Mouse (Mus musculus) limb, embryonic 11.5 days (tissue): ENCODE measurements around the gene Cyp26b1. TPM values are rescaled to one million over a fixed set of nuclear protein-coding genes. Genes with fewer than 3 reads are reported as not detected.

Experiments used
- ATAC-seq: fragments of 200-750 bp; cut with Nextera tagmentation; 2 replicates; pipeline ENCODE4 v1.8.0; 2017; ENCODE audit warnings: low read depth; ENCODE audit not compliant: insufficient number of reproducible peaks, low FRiP score, low TSS enrichment
- DNase-seq: peaks from one replicate; pipeline ENCODE4 v3.0.0-alpha.2; 2015; ENCODE audit warnings: low spot score
- H3K27ac ChIP-seq: fragments of 300-500 bp; sonication (generic); replicated peaks from 2 replicates; pipeline ENCODE4 v1.5.1; 2014; ENCODE audit warnings: low read depth, mild to moderate bottlenecking, low read length
- H3K27me3 ChIP-seq: fragments of 300-500 bp; sonication (generic); 2 replicates; pipeline ENCODE4 v1.6.1; 2014; ENCODE audit warnings: mild to moderate bottlenecking, low read length, mixed read lengths; ENCODE audit not compliant: control insufficient read depth, insufficient read depth
- H3K36me3 ChIP-seq: fragments of 300-500 bp; sonication (generic); 2 replicates; pipeline ENCODE4 v1.6.1; 2014; ENCODE audit warnings: mild to moderate bottlenecking, low read length, moderate library complexity, mixed read lengths; ENCODE audit not compliant: control insufficient read depth, insufficient read depth
- H3K4me1 ChIP-seq: fragments of 300-500 bp; sonication (generic); 2 replicates; pipeline ENCODE4 v1.6.1; 2014; ENCODE audit warnings: low read length, mixed read lengths; ENCODE audit not compliant: control insufficient read depth, insufficient read depth
- H3K4me2 ChIP-seq: fragments of 300-500 bp; sonication (generic); 2 replicates; pipeline ENCODE4 v1.6.1; 2014; ENCODE audit warnings: low read depth, mild to moderate bottlenecking, moderate library complexity; ENCODE audit not compliant: severe bottlenecking
- H3K4me3 ChIP-seq: fragments of 300-500 bp; sonication (generic); 2 replicates; pipeline ENCODE4 v1.5.1; 2014; ENCODE audit warnings: low read depth, low read length
- H3K9ac ChIP-seq: fragments of 300-500 bp; sonication (generic); 2 replicates; pipeline ENCODE4 v1.6.1; 2014; ENCODE audit warnings: mild to moderate bottlenecking, low read length
- H3K9me3 ChIP-seq: fragments of 300-500 bp; sonication (generic); 2 replicates; pipeline ENCODE4 v1.6.1; 2016; ENCODE audit warnings: low read length; ENCODE audit not compliant: control insufficient read depth
- WGBS: fragments of 180-500 bp; shearing (Covaris S2); extraction: QIAGEN DNeasy Blood & Tissue Kit; methylation state at CpG from one replicate; pipeline ENCODE4 v1.1.7; 2014; 5-methylcytosine and 5-hydroxymethylcytosine counted together
- polyA plus RNA-seq: library from polyadenylated mRNA; unstranded; fragments of >200 nt; fragmentation: Nextera tagmentation; extraction: Ambion mirVana; gene quantifications from 2 replicates; pipeline ENCODE4 v1.2.1, GENCODE M21; 2014

Gene Cyp26b1
- polyA plus RNA-seq, 1 experiment from 2014 or later, result 37.6 TPM

- peak; percentile 59 for DNase-seq
- Histone ChIP-seq H3K9ac (no peak overlapping the region), H3K36me3 (peaks cover 7% of the 10 kb centered on the region), H3K4me1 (peaks cover 39% of the 10 kb centered on the region), H3K27me3 (no peaks in the 10 kb centered on the region), H3K27ac (no peak overlapping the region), H3K9me3 (no peaks in the 10 kb centered on the region), H3K4me2 (no peak overlapping the region), H3K4me3 (no peak overlapping the region)
- ATAC-seq, result no peak
- WGBS, result 12% methylated on average over 5 of the region's 5 CpGs
Observed at GRCm38 (mm10) chr6:84578928-84579327, 14.8 kb downstream of the Cyp26b1 start.

DNA sequence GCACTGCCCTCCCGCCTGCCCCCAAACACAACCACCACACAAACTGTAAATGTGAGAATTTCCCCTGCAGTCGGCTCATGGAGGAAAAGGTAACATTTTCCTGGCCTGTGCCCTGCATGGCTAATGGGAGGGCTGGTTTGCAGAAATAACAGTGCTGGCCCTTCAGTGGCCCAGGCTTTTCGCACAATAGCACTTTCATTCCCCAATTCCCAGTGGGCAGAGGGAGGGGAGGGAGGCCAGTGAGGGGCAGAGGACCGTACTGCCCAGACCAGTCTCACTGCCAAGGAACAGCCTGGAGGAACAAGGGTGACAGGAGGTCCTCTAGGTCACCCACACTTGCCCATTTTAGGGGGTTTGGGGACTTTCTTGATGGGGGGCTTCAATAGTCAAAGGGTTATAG is 15.8 kb downstream of the Cyp26b1 start:
- no peak overlapping the region for H3K27ac ChIP-seq
- no peaks in the 10 kb centered on the region for H3K9me3 ChIP-seq
- DNase-seq, result no peak
- H3K4me2 ChIP-seq, result no peak overlapping the region
- no peaks in the 10 kb centered on the region for H3K27me3 ChIP-seq
- ATAC-seq, result no peak
- H3K36me3 ChIP-seq, result peaks cover 7% of the 10 kb centered on the region
- H3K4me3 ChIP-seq, result no peak overlapping the region
- 56% methylated on average over 4 of the region's 4 CpGs for WGBS
- no peak overlapping the region for H3K9ac ChIP-seq
- peaks cover 33% of the 10 kb centered on the region for H3K4me1 ChIP-seq

DNA sequence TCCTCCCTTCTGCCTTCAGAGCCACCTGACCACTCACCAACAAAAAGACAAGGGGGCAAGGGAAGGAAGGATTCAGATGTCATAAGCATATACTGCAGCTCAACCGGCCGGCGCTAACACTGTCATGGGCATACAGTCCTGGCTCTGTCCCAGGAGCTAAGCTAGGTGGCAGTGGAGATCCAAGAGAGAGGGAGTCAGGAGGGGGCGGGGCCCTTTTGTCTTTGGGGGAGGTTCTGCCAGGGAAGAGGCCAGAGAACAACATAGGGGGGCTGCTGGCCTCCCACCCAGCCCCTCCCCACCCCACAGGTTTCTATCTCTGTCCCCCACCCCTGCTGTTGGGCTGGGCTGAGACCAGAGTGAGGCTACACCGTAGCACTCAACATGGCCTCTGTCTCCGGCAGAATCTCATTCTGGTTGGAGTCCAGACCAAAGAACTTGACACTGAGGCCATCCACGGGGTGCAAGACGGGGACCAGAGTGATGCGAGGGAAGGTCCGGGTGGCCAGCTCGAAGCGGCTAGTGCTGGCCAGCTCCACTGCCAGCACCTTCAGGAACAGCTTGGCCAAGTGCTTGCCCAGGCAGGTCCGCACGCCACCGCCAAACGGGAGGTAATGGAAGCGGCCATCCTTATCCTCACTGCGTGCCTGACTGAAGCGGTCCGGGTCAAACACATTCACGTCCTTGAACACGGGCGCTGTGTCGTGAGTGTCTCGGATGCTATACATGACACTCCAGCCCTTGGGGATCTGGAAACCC is 19.6 kb downstream of the Cyp26b1 start:
- DNase-seq (peak; percentile 54), ATAC-seq (no peak)
- no peaks in the 10 kb centered on the region for H3K9me3 ChIP-seq
- no peaks in the 10 kb centered on the region for H3K27me3 ChIP-seq
- no peak overlapping the region for H3K4me3 ChIP-seq
- WGBS, result 37% methylated on average over 25 of the region's 25 CpGs
- peak overlapping the region; percentile 50; the same call in 1 of the 2 replicates for H3K27ac ChIP-seq
- 0 out of 2 replicates have a peak overlapping the region, but pooled peaks have one; percentile 2 for H3K9ac ChIP-seq
- peaks cover 30% of the 10 kb centered on the region for H3K4me1 ChIP-seq
- H3K4me2 ChIP-seq, result 0 out of 2 replicates have a peak overlapping the region, but pooled peaks have one; percentile 11
- H3K36me3 ChIP-seq, result peaks cover 3% of the 10 kb centered on the region; the same call in 1 of the 2 replicates

DNA sequence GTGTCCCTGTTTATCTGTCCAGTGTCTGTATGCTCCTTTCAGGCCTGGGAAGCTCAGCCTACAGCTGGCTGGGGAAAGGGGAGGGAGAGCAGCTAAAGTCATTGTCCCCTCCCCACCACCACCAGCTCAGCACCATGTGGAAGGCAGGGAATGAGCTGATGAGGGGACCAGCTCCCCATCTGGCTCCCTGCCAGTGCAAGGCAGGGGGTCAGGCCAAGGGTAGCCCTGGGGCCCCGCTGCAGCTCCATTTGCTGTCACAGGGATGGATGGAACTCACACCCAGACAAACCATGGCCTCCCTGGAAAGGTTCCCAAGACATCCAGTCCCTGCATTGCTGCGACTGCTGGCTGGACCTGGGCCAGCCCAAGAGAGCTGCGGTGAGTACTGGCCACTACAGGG is 23.7 kb downstream of the Cyp26b1 start:
- H3K4me2 ChIP-seq, result no peak overlapping the region
- 0 out of 2 replicates have a peak, but pooled peaks cover 3% of the 10 kb centered on the region for H3K36me3 ChIP-seq
- DNase-seq (no peak), ATAC-seq (no peak)
- no peak overlapping the region for H3K9ac ChIP-seq
- WGBS, result 42% methylated on average over 3 of the region's 3 CpGs
- no peak overlapping the region for H3K4me3 ChIP-seq
- H3K4me1 ChIP-seq, result peaks cover 25% of the 10 kb centered on the region
- no peaks in the 10 kb centered on the region; the same call in 1 of the 2 replicates for H3K27me3 ChIP-seq
- 0 out of 2 replicates have a peak overlapping the region, but pooled peaks have one; percentile 4 for H3K27ac ChIP-seq
- H3K9me3 ChIP-seq, result no peaks in the 10 kb centered on the region

GRCm38 (mm10) chr6:84569590-84569989 is 24.1 kb downstream of the Cyp26b1 start:
- Histone ChIP-seq H3K27ac (0 out of 2 replicates have a peak overlapping the region, but pooled peaks have one; percentile 4), H3K9ac (no peak overlapping the region), H3K27me3 (no peaks in the 10 kb centered on the region; the same call in 1 of the 2 replicates), H3K9me3 (no peaks in the 10 kb centered on the region), H3K4me1 (peaks cover 25% of the 10 kb centered on the region), H3K4me2 (no peak overlapping the region), H3K36me3 (0 out of 2 replicates have a peak, but pooled peaks cover 3% of the 10 kb centered on the region), H3K4me3 (no peak overlapping the region)
- DNase-seq (no peak), ATAC-seq (no peak)

- Histone ChIP-seq H3K9me3 (no peaks in the 10 kb centered on the region), H3K4me2 (no peak overlapping the region), H3K36me3 (0 out of 2 replicates have a peak, but pooled peaks cover under 1% of the 10 kb centered on the region), H3K9ac (no peak overlapping the region), H3K27ac (no peak overlapping the region), H3K4me3 (no peak overlapping the region), H3K4me1 (peaks cover 21% of the 10 kb centered on the region), H3K27me3 (no peaks in the 10 kb centered on the region; the same call in 1 of the 2 replicates)
- DNase-seq (no peak), ATAC-seq (no peak)
- WGBS, result 73% methylated on average over 6 of the region's 6 CpGs
Observed at GRCm38 (mm10) chr6:84568880-84569279, 24.8 kb downstream of the Cyp26b1 start.

- Histone ChIP-seq H3K36me3 (no peaks in the 10 kb centered on the region), H3K4me2 (no peak overlapping the region), H3K4me1 (peaks cover 16% of the 10 kb centered on the region), H3K27ac (no peak overlapping the region), H3K27me3 (no peaks in the 10 kb centered on the region; the same call in 1 of the 2 replicates), H3K9ac (no peak overlapping the region), H3K4me3 (no peak overlapping the region), H3K9me3 (no peaks in the 10 kb centered on the region)
- ATAC-seq, result no peak
- 84% methylated on average over 4 of the region's 4 CpGs for WGBS
- no peak for DNase-seq
Observed at GRCm38 (mm10) chr6:84567696-84568095, 26.0 kb downstream of the Cyp26b1 start.

- WGBS, result 78% methylated on average over 2 of the region's 2 CpGs
- Histone ChIP-seq H3K9ac (no peak overlapping the region), H3K27me3 (no peaks in the 10 kb centered on the region; the same call in 1 of the 2 replicates), H3K36me3 (no peaks in the 10 kb centered on the region), H3K4me2 (no peak overlapping the region), H3K9me3 (no peaks in the 10 kb centered on the region), H3K4me1 (peaks cover 16% of the 10 kb centered on the region), H3K4me3 (no peak overlapping the region), H3K27ac (no peak overlapping the region)
- DNase-seq (no peak), ATAC-seq (no peak)
Observed at GRCm38 (mm10) chr6:84566825-84567224, 26.9 kb downstream of the Cyp26b1 start.
